Mouse (Mus musculus): ENCODE results near the gene Nt5dc2. TPM values are rescaled to one million over a fixed set of nuclear protein-coding genes. Genes with fewer than 3 reads are reported as not detected.

Nt5dc2 gene
- polyA plus RNA-seq, 1 experiment from 2014 or later, result 429 TPM

GRCm38 (mm10) chr14:31177715-31178114 lies 46.9 kb downstream of the Nt5dc2 start:
- Histone ChIP-seq H3K27ac (no peak overlapping the region), H3K9ac (no peak overlapping the region), H3K27me3 (no peaks in the 10 kb centered on the region), H3K4me1 (no peaks in the 10 kb centered on the region), H3K36me3 (peaks cover 97% of the 10 kb centered on the region), H3K4me2 (replicated peaks) (no peak overlapping the region), H3K4me3 (no peak overlapping the region), H3K9me3 (replicated peaks) (no peaks in the 10 kb centered on the region)
- ATAC-seq (ENCODE audit: low FRiP score), result no peak
- 93% methylated on average over 5 of the region's 5 CpGs for WGBS

GRCm38 (mm10) chr14:31179677-31180365 lies 49.0 kb downstream of the Nt5dc2 start:
- Histone ChIP-seq H3K4me3 (no peak overlapping the region), H3K27me3 (no peaks in the 10 kb centered on the region), H3K27ac (no peak overlapping the region), H3K4me1 (no peaks in the 10 kb centered on the region), H3K9me3 (replicated peaks) (no peaks in the 10 kb centered on the region), H3K4me2 (replicated peaks) (no peak overlapping the region), H3K36me3 (peaks cover 97% of the 10 kb centered on the region), H3K9ac (no peak overlapping the region)
- WGBS, result 96% methylated on average over 12 of the region's 12 CpGs
- no peak for ATAC-seq (ENCODE audit: low FRiP score)

GRCm38 (mm10) chr14:31181512-31181911 lies 50.7 kb downstream of the Nt5dc2 start:
- ATAC-seq (ENCODE audit: low FRiP score), result no peak
- Histone ChIP-seq H3K27me3 (no peaks in the 10 kb centered on the region), H3K4me1 (no peaks in the 10 kb centered on the region), H3K9me3 (replicated peaks) (no peaks in the 10 kb centered on the region), H3K27ac (no peak overlapping the region), H3K9ac (no peak overlapping the region), H3K4me3 (no peak overlapping the region), H3K36me3 (peaks cover 97% of the 10 kb centered on the region), H3K4me2 (replicated peaks) (no peak overlapping the region)
- 92% methylated on average over 4 of the region's 4 CpGs for WGBS

DNA sequence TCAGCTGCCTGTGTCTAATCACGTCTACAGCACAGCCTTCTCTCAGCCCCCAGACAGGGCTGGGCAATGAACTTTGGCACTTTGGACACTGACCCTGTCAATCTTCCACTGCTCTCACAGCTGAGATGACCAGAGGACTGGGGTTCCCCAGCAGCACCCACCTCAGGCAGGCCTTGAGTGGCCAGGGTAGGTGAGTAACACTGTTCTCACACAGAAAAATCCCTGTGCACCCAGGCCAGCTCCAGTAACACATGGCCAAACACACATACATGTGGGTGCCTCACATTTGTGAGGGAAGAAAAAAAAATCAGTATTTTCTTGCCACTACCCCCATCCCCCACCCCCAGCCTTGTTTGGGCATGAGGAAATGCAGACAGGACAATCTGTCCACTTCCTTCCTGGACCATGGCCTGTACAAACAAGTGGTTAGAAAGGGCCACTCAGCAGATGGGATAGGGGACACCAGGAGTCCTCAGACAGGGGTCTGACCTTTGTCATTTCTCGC lies 52.0 kb downstream of the Nt5dc2 start:
- Histone ChIP-seq H3K4me2 (replicated peaks) (no peak overlapping the region), H3K9ac (no peak overlapping the region), H3K36me3 (peaks cover 97% of the 10 kb centered on the region), H3K9me3 (replicated peaks) (no peaks in the 10 kb centered on the region), H3K4me3 (no peak overlapping the region), H3K27me3 (no peaks in the 10 kb centered on the region), H3K4me1 (no peaks in the 10 kb centered on the region), H3K27ac (no peak overlapping the region)
- ATAC-seq (ENCODE audit: low FRiP score), result no peak
- WGBS, result 71% methylated on average over 2 of the region's 2 CpGs

DNA sequence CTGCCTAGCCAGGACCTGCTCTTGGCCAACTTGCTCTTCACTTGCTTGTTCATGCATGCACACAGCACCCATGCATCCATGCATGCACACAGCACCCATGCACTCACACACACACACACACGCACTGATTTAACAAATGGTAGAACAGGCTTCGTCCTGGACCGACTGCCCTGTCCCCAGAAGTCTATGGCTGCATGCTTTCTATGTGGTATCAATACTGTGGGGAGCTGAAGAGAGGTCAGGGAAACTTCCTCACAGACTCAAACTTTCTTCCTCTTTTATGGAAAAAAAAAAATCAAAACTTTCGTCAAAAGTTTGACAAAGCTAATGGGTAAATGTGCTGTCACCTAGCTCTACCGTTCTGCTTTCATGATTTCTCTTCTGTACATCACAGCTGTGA lies 52.7 kb downstream of the Nt5dc2 start:
- Histone ChIP-seq H3K36me3 (peaks cover 99% of the 10 kb centered on the region), H3K27me3 (no peaks in the 10 kb centered on the region), H3K4me2 (replicated peaks) (no peak overlapping the region), H3K27ac (no peak overlapping the region), H3K9me3 (replicated peaks) (no peaks in the 10 kb centered on the region), H3K9ac (no peak overlapping the region), H3K4me3 (no peak overlapping the region), H3K4me1 (no peaks in the 10 kb centered on the region)
- no peak for ATAC-seq (ENCODE audit: low FRiP score)
- 92% methylated on average over 5 of the region's 5 CpGs for WGBS

DNA sequence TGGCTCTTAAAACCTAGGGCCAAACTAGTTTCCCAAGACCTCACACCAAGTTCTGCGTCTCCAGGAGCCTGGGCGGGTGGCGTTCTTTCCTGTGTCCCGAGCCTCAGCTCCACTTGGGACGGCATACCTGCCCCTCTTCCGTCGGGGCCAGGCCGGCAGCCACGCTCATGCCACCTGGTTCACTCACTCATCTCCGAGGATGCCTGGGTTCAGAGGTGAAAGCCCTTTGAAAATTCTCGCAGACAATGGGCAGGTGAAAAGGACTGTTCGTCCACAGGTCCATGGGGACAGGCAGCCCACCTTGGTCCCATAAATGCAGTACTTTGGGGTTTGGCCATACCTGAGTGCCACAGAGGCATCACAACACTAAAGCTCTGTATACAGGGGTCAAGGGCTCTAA lies 53.3 kb downstream of the Nt5dc2 start:
- 93% methylated on average over 12 of the region's 12 CpGs for WGBS
- no peak for ATAC-seq (ENCODE audit: low FRiP score)
- H3K4me2 ChIP-seq (replicated peaks), result no peak overlapping the region
- no peak overlapping the region for H3K27ac ChIP-seq
- no peaks in the 10 kb centered on the region for H3K27me3 ChIP-seq
- H3K4me3 ChIP-seq, result no peak overlapping the region
- no peaks in the 10 kb centered on the region for H3K4me1 ChIP-seq
- peaks cover 99% of the 10 kb centered on the region for H3K36me3 ChIP-seq
- no peak overlapping the region for H3K9ac ChIP-seq
- H3K9me3 ChIP-seq (replicated peaks), result no peaks in the 10 kb centered on the region

GRCm38 (mm10) chr14:31186656-31187055 lies 55.8 kb downstream of the Nt5dc2 start:
- Histone ChIP-seq H3K4me1 (no peaks in the 10 kb centered on the region), H3K27me3 (no peaks in the 10 kb centered on the region), H3K4me2 (replicated peaks) (no peak overlapping the region), H3K9me3 (replicated peaks) (no peaks in the 10 kb centered on the region), H3K4me3 (no peak overlapping the region), H3K9ac (no peak overlapping the region), H3K27ac (no peak overlapping the region), H3K36me3 (peaks cover 99% of the 10 kb centered on the region)
- WGBS, result 97% methylated on average over 4 of the region's 4 CpGs
- no peak for ATAC-seq (ENCODE audit: low FRiP score)

Other genes starting within 250 kb of the Nt5dc2 start
- 0.08 and 0.19 TPM in 2 replicates for gene Itih4, start 244.6 kb upstream of the Nt5dc2 start, polyA plus RNA-seq (2016; fragmentation: Nextera tagmentation; extraction: Ambion mirVana)
- 0.27 and 0.89 TPM in 2 replicates for gene Itih3, start 207.3 kb upstream of the Nt5dc2 start, polyA plus RNA-seq (2016; fragmentation: Nextera tagmentation; extraction: Ambion mirVana)
- not detected in 2 replicates for gene Itih1, start 187.8 kb upstream of the Nt5dc2 start, polyA plus RNA-seq (2016; fragmentation: Nextera tagmentation; extraction: Ambion mirVana)
- 18.6 and 18.9 TPM in 2 replicates for gene Nek4, start 179.7 kb upstream of the Nt5dc2 start, polyA plus RNA-seq (2016; fragmentation: Nextera tagmentation; extraction: Ambion mirVana)
- 73.0 and 76.5 TPM in 2 replicates for gene Glt8d1, start 129.7 kb upstream of the Nt5dc2 start, polyA plus RNA-seq (2016; fragmentation: Nextera tagmentation; extraction: Ambion mirVana)
- gene Spcs1, start 129.4 kb upstream of the Nt5dc2 start, polyA plus RNA-seq (2016; fragmentation: Nextera tagmentation; extraction: Ambion mirVana), result 301 and 319 TPM in 2 replicates
- 191 and 194 TPM in 2 replicates for gene Pbrm1, start 111.9 kb upstream of the Nt5dc2 start, polyA plus RNA-seq (2016; fragmentation: Nextera tagmentation; extraction: Ambion mirVana)
- 75.6 and 82.5 TPM in 2 replicates for gene Gnl3, start 111.9 kb upstream of the Nt5dc2 start, polyA plus RNA-seq (2016; fragmentation: Nextera tagmentation; extraction: Ambion mirVana)
- gene Smim4, start 2.1 kb upstream of the Nt5dc2 start, polyA plus RNA-seq (2016; fragmentation: Nextera tagmentation; extraction: Ambion mirVana), result 54.3 and 63.9 TPM in 2 replicates
- gene Stab1, start 37.6 kb downstream of the Nt5dc2 start, polyA plus RNA-seq (2016; fragmentation: Nextera tagmentation; extraction: Ambion mirVana), result 29.7 and 33.9 TPM in 2 replicates
- 10.5 and 49.9 TPM in 2 replicates for gene Tnnc1, start 77.3 kb downstream of the Nt5dc2 start, polyA plus RNA-seq (2016; fragmentation: Nextera tagmentation; extraction: Ambion mirVana)
- gene Nisch, start 85.9 kb downstream of the Nt5dc2 start, polyA plus RNA-seq (2016; fragmentation: Nextera tagmentation; extraction: Ambion mirVana), result 464 and 474 TPM in 2 replicates
- 0.79 and 1.2 TPM in 2 replicates for gene Sema3g, start 86.8 kb downstream of the Nt5dc2 start, polyA plus RNA-seq (2016; fragmentation: Nextera tagmentation; extraction: Ambion mirVana)
- gene Phf7, start 120.3 kb downstream of the Nt5dc2 start, polyA plus RNA-seq (2016; fragmentation: Nextera tagmentation; extraction: Ambion mirVana), result 12.4 TPM in 2 replicates
- gene Bap1, start 120.4 kb downstream of the Nt5dc2 start, polyA plus RNA-seq (2016; fragmentation: Nextera tagmentation; extraction: Ambion mirVana), result 110 and 112 TPM in 2 replicates
- gene Dnah1, start 192.8 kb downstream of the Nt5dc2 start, polyA plus RNA-seq (2016; fragmentation: Nextera tagmentation; extraction: Ambion mirVana), result 6.4 and 6.5 TPM in 2 replicates
- gene Capn7, start 205.6 kb downstream of the Nt5dc2 start, polyA plus RNA-seq (2016; fragmentation: Nextera tagmentation; extraction: Ambion mirVana), result 53.1 and 61.7 TPM in 2 replicates

Data from hindbrain, embryonic 12.5 days (tissue).